Mouse (Mus musculus) brain, embryonic 14.5 days (tissue): ENCODE results near the gene Ell.

Source experiments
- CTCF ChIP-seq: fragments of 200-500 bp; IDR thresholded peaks from 2 replicates; pipeline ENCODE4 v1.5.1; 2012; ENCODE audit warnings: inconsistent platforms, mild to moderate bottlenecking, moderate library complexity, borderline replicate concordance; ENCODE audit not compliant: insufficient read depth, insufficient read length; ENCODE audit errors: extremely low read depth
- POLR2A ChIP-seq: fragments of 200-500 bp; IDR thresholded peaks from 2 replicates; pipeline ENCODE4 v1.6.1; 2012; ENCODE audit warnings: mild to moderate bottlenecking, inconsistent platforms, borderline replicate concordance; ENCODE audit not compliant: poor library complexity, insufficient read depth, insufficient read length, severe bottlenecking; ENCODE audit errors: extremely low read depth

- TF ChIP-seq CTCF (no peak), POLR2A (no peak)
These were observed 29.8 kb upstream of the Ell start for GRCm38 (mm10) chr8:70509281-70509952.
